Mouse (Mus musculus) midbrain, postnatal 0 days (tissue): ENCODE measurements around the gene BC034090. TPM values are rescaled to one million over a fixed set of nuclear protein-coding genes. Genes with fewer than 3 reads are reported as not detected.

ENCODE experiments used
- ATAC-seq: fragments of 200-750 bp; cut with Nextera tagmentation; 2 replicates; pipeline ENCODE4 v1.8.0; 2017; ENCODE audit warnings: moderate number of reproducible peaks, mild to moderate bottlenecking, moderate TSS enrichment, moderate library complexity; ENCODE audit not compliant: low FRiP score
- DNase-seq: peaks from one replicate; pipeline ENCODE4 v3.0.0-alpha.2; 2015; ENCODE audit warnings: low spot score
- H3K27ac ChIP-seq: fragments of 300-500 bp; sonication (generic); 2 replicates; pipeline ENCODE4 v1.5.1; 2014; ENCODE audit warnings: low read depth, mild to moderate bottlenecking, low read length, mixed read lengths
- H3K27me3 ChIP-seq: fragments of 300-500 bp; sonication (generic); 2 replicates; pipeline ENCODE4 v1.6.1; 2014; ENCODE audit warnings: low read length, control low read depth, mixed read lengths; ENCODE audit not compliant: insufficient read depth
- H3K36me3 ChIP-seq: fragments of 300-500 bp; sonication (generic); 2 replicates; pipeline ENCODE4 v1.6.1; 2014; ENCODE audit warnings: low read length, control low read depth, mixed read lengths; ENCODE audit not compliant: insufficient read depth
- H3K4me1 ChIP-seq: fragments of 300-500 bp; sonication (generic); 2 replicates; pipeline ENCODE4 v1.6.1; 2014; ENCODE audit warnings: mild to moderate bottlenecking, control low read depth, antibody characterized with exemption, low read length, mixed read lengths; ENCODE audit not compliant: insufficient read depth
- H3K4me2 ChIP-seq: fragments of 300-500 bp; sonication (generic); 2 replicates; pipeline ENCODE4 v1.6.1; 2014; ENCODE audit warnings: low read depth, mild to moderate bottlenecking, low read length, mixed read lengths; ENCODE audit not compliant: poor library complexity, severe bottlenecking
- H3K4me3 ChIP-seq: fragments of 300-500 bp; sonication (generic); 2 replicates; pipeline ENCODE4 v1.5.1; 2014; ENCODE audit warnings: low read depth, mild to moderate bottlenecking, low read length, moderate library complexity
- H3K9ac ChIP-seq: fragments of 300-500 bp; sonication (generic); replicated peaks from 2 replicates; pipeline ENCODE4 v1.6.1; 2014; ENCODE audit warnings: mild to moderate bottlenecking, low read length, moderate library complexity, mixed read lengths; ENCODE audit not compliant: poor library complexity, severe bottlenecking
- H3K9me3 ChIP-seq: fragments of 300-500 bp; sonication (generic); 2 replicates; pipeline ENCODE4 v1.6.1; 2016; ENCODE audit warnings: low read length, control low read depth
- CTCF ChIP-seq: IDR thresholded peaks from 2 replicates; pipeline ENCODE4 v1.5.1; 2016; ENCODE audit warnings: antibody characterized with exemption, mild to moderate bottlenecking
- WGBS: fragments of 180-500 bp; shearing (Covaris S2); extraction: QIAGEN DNeasy Blood & Tissue Kit; methylation state at CpG from one replicate; pipeline ENCODE4 v1.1.7; 2014; 5-methylcytosine and 5-hydroxymethylcytosine counted together
- polyA plus RNA-seq: library from polyadenylated mRNA; unstranded; fragments of >200 nt; fragmentation: Nextera tagmentation; extraction: Ambion mirVana; gene quantifications from 2 replicates; pipeline ENCODE4 v1.2.1, GENCODE M21; 2015
- total RNA-seq: library from RNA; depleted of rRNA; stranded (reverse); fragments of >200 nt; gene quantifications from 2 replicates; pipeline ENCODE4 v1.2.3, GENCODE M21; 2014

BC034090 gene
- total and polyA plus RNA-seq, 2 experiments from 2014 or later = 1.9 to 11.2 TPM

DNA sequence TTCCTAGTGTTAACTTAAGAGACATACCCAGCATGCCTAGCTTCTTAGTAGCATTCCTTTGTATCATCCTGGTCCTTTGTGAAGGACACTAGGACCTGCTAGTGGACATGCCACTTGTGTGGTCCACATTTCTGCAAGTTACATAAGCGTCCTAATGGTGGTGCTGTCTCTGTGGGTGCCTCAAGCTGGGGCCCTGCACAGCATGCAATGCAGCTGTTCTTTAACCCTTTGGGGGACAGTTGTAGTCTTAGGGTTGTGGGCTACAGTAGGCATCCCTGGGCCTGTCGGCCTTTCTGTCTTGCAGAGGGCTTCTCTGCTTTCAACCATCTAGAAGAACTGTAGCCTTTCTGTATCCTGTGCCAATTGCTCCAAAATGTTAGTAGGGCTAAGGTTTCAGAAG, 43.3 kb downstream of the BC034090 start:
- no peaks in the 10 kb centered on the region for H3K9me3 ChIP-seq
- ATAC-seq (no peak), DNase-seq (no peak)
- peak overlapping the region; percentile 44; the same call in 1 of the 2 replicates for H3K27ac ChIP-seq
- H3K4me2 ChIP-seq = no peak overlapping the region
- 60% methylated on average over 2 of the region's 2 CpGs for WGBS
- no peak overlapping the region for H3K9ac ChIP-seq
- no peak overlapping the region for H3K4me3 ChIP-seq
- no peak for TF ChIP-seq CTCF
- no peaks in the 10 kb centered on the region for H3K27me3 ChIP-seq
- H3K4me1 ChIP-seq = peaks cover 5% of the 10 kb centered on the region; the same call in 1 of the 2 replicates
- H3K36me3 ChIP-seq = peaks cover 12% of the 10 kb centered on the region

DNA sequence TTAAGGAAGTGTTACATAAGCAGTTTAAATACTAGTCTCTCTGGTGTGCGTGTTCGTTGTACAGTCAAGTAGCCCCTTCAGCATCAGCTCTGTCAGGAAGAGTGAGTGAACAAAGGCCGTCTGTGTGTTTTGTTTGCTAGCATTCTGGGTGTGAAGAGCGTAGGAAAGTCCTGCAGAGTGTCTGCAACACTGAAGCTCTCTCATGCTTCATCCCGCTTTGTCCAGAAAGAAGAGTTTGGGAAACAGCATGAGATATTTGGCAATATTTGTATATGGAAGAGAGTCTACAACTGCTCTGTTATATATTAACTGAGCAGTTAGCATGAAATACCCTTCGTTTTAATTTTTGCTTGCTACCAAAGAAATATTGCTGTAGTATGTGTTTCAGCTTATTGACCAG, 44.7 kb downstream of the BC034090 start:
- no peak for TF ChIP-seq CTCF
- no peaks in the 10 kb centered on the region for H3K9me3 ChIP-seq
- peaks cover 12% of the 10 kb centered on the region for H3K36me3 ChIP-seq
- DNase-seq (no peak), ATAC-seq (no peak)
- H3K27me3 ChIP-seq = no peaks in the 10 kb centered on the region
- H3K4me2 ChIP-seq = no peak overlapping the region
- no peak overlapping the region for H3K4me3 ChIP-seq
- H3K4me1 ChIP-seq = peaks cover 5% of the 10 kb centered on the region; the same call in 1 of the 2 replicates
- H3K9ac ChIP-seq = no peak overlapping the region
- H3K27ac ChIP-seq = no peak overlapping the region
- 73% methylated on average over 6 of the region's 6 CpGs for WGBS

DNA sequence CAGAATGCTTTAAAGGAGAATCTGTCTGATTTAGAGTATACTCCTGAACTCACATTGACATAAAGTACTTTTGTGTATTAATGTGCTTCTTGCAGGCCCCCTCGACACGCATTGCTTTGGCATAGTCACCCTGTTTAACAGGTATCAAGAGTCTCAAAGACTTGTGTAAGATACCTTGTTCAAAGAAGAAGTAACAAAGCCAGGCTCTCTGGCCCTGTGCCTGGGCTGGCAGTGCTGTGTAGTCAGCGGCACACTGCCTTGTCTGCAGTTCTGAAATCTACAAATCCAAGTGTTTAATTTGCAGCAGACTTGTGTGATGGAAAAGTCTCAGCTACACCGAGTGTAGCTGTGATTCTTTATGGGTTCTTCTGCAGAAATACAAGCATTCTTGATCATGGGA, 47.6 kb downstream of the BC034090 start:
- TF ChIP-seq CTCF = no peak
- no peaks in the 10 kb centered on the region for H3K9me3 ChIP-seq
- H3K27me3 ChIP-seq = no peaks in the 10 kb centered on the region
- no peak overlapping the region for H3K4me3 ChIP-seq
- H3K9ac ChIP-seq = no peak overlapping the region
- 62% methylated on average over 4 of the region's 4 CpGs for WGBS
- ATAC-seq (no peak), DNase-seq (no peak)
- H3K4me1 ChIP-seq = 0 out of 2 replicates have a peak, but pooled peaks cover 5% of the 10 kb centered on the region
- H3K36me3 ChIP-seq = peaks cover 17% of the 10 kb centered on the region
- H3K27ac ChIP-seq = no peak overlapping the region
- H3K4me2 ChIP-seq = no peak overlapping the region

DNA sequence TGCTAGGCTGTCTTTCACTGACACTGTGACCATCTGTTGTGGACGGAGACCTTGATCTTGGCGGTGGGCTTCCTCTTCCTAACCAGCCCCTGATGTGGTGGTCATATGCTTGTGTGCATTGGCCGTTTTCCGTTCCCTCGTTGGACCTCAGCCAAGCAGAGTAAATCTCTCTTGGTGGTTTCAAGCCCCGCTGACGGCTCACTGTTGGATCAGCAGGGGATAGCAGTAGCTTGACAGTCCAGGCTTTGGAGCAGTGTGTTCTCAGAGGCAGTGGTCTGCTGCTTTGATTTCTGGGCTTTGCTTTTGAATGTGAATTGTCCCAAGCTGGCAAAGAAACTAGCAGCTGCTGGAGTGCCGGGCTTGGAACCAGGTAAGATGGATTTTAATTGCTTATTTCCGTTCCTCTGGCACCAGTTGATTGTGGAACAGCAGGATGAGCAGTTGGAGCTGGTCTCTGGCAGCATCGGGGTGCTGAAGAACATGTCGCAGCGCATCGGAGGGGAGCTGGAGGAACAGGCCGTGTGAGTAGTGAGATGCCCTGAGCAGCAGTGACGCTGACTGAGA, 51.4 kb downstream of the BC034090 start:
- H3K4me1 ChIP-seq = 0 out of 2 replicates have a peak, but pooled peaks cover 5% of the 10 kb centered on the region
- no peak overlapping the region for H3K4me2 ChIP-seq
- ATAC-seq = no peak
- no peaks in the 10 kb centered on the region for H3K27me3 ChIP-seq
- no peak overlapping the region for H3K9ac ChIP-seq
- no peak for TF ChIP-seq CTCF
- peaks cover 9% of the 10 kb centered on the region for H3K36me3 ChIP-seq
- no peak overlapping the region for H3K4me3 ChIP-seq
- DNase-seq = peak; percentile 68
- no peaks in the 10 kb centered on the region for H3K9me3 ChIP-seq
- 54% methylated on average over 15 of the region's 15 CpGs for WGBS
- H3K27ac ChIP-seq = no peak overlapping the region

DNA sequence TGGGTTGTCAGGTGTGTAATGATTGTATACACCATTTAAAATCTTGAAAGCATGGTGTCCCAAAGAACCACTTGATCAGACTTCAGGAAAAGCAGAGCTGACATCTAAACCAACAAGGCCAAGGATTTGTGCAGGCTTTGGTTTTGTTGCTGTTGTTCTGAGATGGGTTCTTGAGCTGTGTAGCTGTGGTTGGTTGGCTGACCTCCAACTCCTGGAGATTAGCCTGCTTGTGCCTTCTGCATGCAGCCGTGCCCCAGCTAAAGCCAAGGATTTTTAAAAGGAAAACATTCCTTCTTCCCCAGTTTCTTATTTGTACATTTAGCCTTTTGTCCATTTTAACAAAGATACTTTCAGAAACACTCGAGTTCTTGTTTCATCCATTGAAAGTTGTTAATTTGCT, 52.6 kb downstream of the BC034090 start:
- H3K9me3 ChIP-seq = no peaks in the 10 kb centered on the region
- no peak overlapping the region for H3K4me3 ChIP-seq
- 0 out of 2 replicates have a peak, but pooled peaks cover 5% of the 10 kb centered on the region for H3K4me1 ChIP-seq
- DNase-seq = peak; percentile 72
- no peak overlapping the region for H3K4me2 ChIP-seq
- TF ChIP-seq CTCF = no peak
- no peak for ATAC-seq
- H3K27ac ChIP-seq = no peak overlapping the region
- peaks cover 10% of the 10 kb centered on the region for H3K36me3 ChIP-seq
- H3K9ac ChIP-seq = no peak overlapping the region
- H3K27me3 ChIP-seq = no peaks in the 10 kb centered on the region
- WGBS = 51% methylated on average over 2 of the region's 2 CpGs

DNA sequence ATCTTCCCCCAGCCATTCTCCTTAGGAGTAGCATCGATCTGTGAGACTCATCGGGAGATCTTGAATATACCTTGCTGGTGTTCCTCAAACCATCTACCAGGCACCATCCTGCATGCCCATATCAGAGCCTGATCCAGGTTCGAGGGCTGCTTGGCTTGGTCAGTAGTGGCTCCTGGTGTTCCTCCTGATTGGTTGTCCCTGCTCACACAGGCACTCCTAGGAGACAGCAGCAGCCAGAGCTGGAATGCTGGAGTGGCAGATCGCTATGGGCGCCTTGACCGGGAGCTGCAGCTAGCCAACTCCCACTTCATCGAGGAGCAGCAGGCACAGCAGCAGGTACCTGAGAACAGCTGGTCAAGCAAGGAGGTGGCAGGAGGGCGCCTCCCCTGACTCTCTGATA, 53.0 kb downstream of the BC034090 start:
- H3K4me2 ChIP-seq = no peak overlapping the region
- H3K27me3 ChIP-seq = no peaks in the 10 kb centered on the region
- no peak overlapping the region for H3K9ac ChIP-seq
- WGBS = 79% methylated on average over 8 of the region's 8 CpGs
- H3K27ac ChIP-seq = no peak overlapping the region
- ATAC-seq = no peak
- no peak overlapping the region for H3K4me3 ChIP-seq
- no peak for DNase-seq
- no peak for TF ChIP-seq CTCF
- H3K4me1 ChIP-seq = 0 out of 2 replicates have a peak, but pooled peaks cover 5% of the 10 kb centered on the region
- no peaks in the 10 kb centered on the region for H3K9me3 ChIP-seq
- H3K36me3 ChIP-seq = peaks cover 13% of the 10 kb centered on the region
